Mouse (Mus musculus) ES-CJ7 (cell line): ENCODE data around the gene Csnk2a1.
"Not testable (repeated sequence)": the region's sequence is repeated elsewhere in the genome, so short reads cannot be mapped to it uniquely, and the experiment has no call there.

Source experiments
- DNase-seq: peaks from one replicate; pipeline ENCODE4 v3.0.0; 2011; ENCODE audit warnings: low read depth, low spot score

The Csnk2a1 gene

GRCm38 (mm10) chr2:152237926-152238325 lies 11.3 kb downstream of the Csnk2a1 start:
- DNase-seq: no peak

GRCm38 (mm10) chr2:152240580-152240979 lies 13.9 kb downstream of the Csnk2a1 start:
- no peak for DNase-seq

GRCm38 (mm10) chr2:152247213-152247612 lies 20.6 kb downstream of the Csnk2a1 start:
- DNase-seq: no peak

GRCm38 (mm10) chr2:152250511-152250910 lies 23.9 kb downstream of the Csnk2a1 start:
- no peak for DNase-seq

- DNase-seq: no peak
Measured at GRCm38 (mm10) chr2:152259739-152260138, 33.1 kb downstream of the Csnk2a1 start.

GRCm38 (mm10) chr2:152273639-152274038 lies 47.0 kb downstream of the Csnk2a1 start:
- no peak for DNase-seq

DNA sequence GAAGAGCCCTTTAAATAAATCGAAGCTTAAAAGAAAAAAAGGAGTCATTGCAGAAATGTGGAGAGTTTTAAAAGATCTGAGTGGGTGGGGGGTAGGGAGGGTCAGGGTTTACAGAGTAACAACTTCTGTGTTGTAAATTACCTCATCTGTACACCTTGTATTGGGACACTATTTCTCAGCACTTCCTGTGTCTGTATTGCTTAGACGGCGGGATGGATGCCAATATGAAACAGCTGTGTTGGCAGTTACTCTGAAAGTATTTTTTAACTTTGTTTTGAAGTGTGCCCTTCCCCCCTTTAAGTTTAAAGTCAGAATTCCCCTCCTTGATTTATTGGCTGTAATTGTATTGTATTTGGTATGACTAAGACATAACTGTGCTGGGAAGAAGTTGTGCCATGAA lies 54.8 kb downstream of the Csnk2a1 start:
- no peak for DNase-seq

DNA sequence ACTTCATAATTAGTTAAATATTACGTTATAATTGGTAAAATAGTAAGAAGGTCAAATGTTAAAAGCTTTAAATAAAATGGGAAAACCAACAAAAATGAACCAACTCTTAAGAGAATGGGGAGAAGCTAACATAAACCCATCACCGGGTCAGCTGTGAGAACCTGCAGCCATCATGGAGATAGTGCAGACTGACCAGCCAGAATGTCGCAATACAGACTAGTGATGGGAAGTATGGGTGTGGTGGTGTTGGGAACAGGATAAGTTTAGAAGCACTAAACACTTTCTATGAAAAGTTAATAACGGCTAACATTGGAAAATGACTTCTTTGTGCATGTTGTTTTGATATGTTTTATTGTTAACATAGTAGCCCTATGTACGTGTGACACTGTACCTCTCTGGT lies 60.9 kb downstream of the Csnk2a1 start:
- no peak for DNase-seq

GRCm38 (mm10) chr2:152288046-152288445 lies 61.4 kb downstream of the Csnk2a1 start:
- DNase-seq: no peak

GRCm38 (mm10) chr2:152289623-152290022 lies 63.0 kb downstream of the Csnk2a1 start:
- not testable (repeated sequence) for DNase-seq

- no peak for DNase-seq
Measured at GRCm38 (mm10) chr2:152292475-152292874, 65.8 kb downstream of the Csnk2a1 start.

GRCm38 (mm10) chr2:152293179-152293726 lies 66.6 kb downstream of the Csnk2a1 start:
- peak; percentile 17 for DNase-seq

DNA sequence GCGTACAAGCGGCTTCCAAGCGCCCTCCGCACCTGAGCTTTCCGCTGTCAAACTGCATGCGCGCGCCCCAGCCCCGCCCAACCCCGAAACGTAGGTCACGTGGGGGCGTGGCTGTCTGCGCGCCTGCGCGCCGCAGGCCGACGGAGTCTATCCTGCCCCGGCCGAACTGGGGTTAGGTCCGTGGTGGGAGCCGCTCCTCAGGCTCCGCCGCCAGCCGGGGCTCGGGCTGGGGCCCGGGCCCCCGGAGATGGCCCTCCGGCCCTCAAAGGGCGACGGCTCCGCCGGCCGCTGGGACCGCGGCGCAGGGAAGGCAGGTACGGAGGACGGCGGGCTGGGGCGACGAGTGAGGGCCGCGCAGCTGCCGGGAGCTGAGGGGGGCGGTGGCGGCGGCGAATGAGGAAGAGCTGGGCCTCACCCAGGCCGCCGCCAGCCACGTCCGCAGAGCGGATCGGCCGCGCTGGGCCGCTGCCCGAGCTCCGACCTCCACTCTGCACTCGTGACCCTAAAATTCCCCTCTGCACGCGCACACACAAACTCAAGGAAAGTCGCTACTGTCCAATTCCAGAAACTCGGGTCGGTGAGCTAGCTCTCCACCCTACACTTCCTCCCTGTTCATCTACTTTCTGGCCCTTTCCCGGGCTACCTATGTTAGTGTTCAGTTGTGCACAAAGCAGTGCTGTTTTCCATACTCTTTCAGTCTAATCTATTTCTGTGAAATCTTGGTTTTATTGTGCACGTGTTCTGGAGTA lies 67.3 kb downstream of the Csnk2a1 start, which contains the start of gene Tbc1d20:
Tbc1d20 (plus strand) TSS at position 102 of the 749 bp plus-strand sequence.
- DNase-seq: peak; percentile 93

DNA sequence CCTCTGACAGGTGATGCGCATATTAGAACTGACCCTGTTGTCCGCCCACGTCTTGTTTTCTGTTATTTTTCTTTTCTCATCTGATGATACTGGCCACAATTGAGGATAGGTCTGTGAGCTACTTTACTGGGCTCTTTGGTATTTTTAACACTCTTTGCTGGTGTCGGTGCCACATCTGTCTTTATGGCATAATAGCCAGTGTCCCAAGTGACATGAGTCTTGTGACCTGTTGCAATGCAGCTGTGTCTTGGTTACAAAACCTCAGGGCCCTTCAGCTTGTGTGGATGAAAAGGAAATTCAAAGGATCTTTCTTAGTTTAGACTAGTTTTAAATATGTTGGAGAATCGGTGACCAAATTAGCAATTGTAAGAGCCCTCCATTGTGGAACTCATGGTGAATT lies 67.9 kb downstream of the Csnk2a1 start:
- DNase-seq: no peak

- no peak for DNase-seq
Measured at GRCm38 (mm10) chr2:152302862-152303261, 76.2 kb downstream of the Csnk2a1 start.

DNA sequence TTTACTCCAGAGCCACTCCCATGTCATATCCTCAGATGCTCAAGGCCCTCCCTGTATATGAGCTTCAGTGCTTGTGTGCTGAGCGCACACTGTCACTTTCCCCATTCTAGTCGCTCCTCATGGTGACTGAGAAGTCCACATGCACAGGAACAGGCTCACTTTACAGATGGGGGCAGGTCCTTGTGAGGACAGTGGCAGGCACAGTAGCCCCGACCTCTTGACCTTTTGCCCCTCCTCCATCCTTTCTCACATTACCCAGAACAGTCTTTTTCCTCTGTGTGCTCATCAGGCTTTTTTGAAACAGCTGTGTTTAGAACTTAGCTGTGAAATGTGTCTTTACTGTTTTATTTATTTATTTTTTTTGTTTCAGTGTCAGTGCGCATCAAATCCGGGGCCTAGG lies 77.1 kb downstream of the Csnk2a1 start:
- DNase-seq: no peak

DNA sequence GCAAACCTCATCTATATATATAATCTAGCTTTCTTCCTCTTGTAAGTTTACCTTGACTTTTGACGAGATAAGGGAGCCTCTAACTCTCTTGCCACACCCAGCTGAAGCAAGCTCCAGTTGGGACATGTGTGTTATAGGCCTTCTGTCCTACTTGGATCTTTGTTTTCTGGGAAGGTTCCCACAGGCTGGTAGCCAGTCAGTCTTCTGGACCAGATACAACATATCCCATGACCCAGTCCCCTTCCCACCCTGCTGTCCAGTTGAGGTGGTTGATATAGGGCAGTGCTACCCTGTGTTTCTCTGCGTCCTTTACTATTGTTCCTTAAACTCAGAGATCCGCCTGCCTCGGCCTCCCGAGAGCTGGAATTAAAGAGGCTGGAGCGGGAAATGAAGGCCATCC lies 78.8 kb downstream of the Csnk2a1 start:
- DNase-seq: no peak

DNA sequence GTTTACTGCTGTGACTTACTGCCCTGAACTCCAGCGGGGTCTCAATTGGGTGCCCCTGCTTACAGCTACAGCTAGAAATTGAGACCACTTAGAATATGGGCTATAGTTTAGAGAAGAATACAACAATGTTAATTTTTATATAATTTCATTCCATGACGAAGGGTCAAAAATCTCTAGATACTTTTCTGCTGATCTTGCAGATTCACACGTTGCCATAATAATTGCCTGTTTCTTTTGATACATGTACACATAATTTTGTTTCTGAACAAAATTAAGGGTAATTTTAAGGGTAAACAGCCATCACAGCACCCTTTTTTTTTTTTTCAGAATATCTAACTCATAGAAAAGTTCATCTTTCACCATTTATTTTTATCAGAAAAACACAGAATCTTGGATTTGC lies 80.5 kb downstream of the Csnk2a1 start:
- DNase-seq: no peak

GRCm38 (mm10) chr2:152312996-152313395 lies 86.4 kb downstream of the Csnk2a1 start:
- no peak for DNase-seq

GRCm38 (mm10) chr2:152313926-152314325 lies 87.3 kb downstream of the Csnk2a1 start:
- DNase-seq: no peak

DNA sequence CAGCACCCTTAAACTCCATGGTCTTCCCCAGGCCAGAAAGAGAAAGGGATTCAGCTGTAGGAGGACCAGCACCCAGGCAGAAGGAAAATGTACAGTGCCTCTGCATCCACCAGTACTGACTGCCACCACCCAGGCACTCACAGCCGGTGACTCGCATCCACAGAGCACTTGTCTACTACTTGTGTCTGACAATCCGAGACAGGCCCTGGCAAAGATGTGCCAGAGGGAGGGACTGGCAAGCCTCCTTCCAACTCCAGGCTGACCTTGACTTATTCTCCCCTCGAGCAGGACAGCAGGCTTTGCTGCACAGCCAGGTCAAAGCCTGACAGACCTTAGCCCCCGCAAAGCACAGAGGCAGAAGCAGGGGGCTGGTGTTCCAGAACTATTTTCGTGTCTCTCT lies 90.4 kb downstream of the Csnk2a1 start:
- no peak for DNase-seq

GRCm38 (mm10) chr2:152321558-152321957 lies 94.9 kb downstream of the Csnk2a1 start:
- no peak for DNase-seq

DNA sequence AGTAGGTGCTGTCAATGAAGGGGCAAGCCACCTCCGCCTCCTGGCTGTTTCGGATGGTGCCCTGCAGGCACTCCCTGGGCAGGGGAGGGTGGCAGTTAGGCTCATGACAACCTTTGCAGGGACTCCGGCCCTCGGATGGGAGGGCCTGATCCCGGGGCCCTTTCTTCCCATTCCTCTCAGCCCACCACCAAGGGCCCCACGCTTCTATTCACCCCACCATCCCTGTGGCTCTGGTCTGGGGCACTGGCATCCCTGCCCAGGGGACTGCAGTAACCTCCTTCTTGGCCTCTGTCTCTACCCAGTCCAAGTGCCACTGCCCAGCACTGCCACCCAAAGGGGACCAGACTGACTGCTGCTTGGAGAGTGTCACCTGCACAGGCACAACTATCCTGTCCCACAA lies 95.6 kb downstream of the Csnk2a1 start:
- no peak for DNase-seq
